19 mouse cellular contexts compared by ENCODE assay signal in genomic region chr7:98385168-98385567, GRCm38 (mm10). TPM values are rescaled to one million over a fixed set of nuclear protein-coding genes. Genes with fewer than 3 reads are reported as not detected.
A peak's percentile ranks its signal among the peaks of the same experiment; 100 is the strongest.
DNase-seq lines count a peak whose midpoint lies in the region; ATAC-seq lines count a peak whose summit lies in the region.
"Had no signal": no experiment of that assay in that cellular context is flagged by ENCODE, and none has a peak within 500 bp of the region (broad histone marks: within the 10 kb centered on the region; RNA-seq: fewer than 3 reads in every experiment).

No protein-coding gene starts in this region.

- no peaks in the 10 kb centered on the region for H3K27me3 ChIP-seq in intestine, embryonic 15.5 days (replicated peaks)
- H3K27me3 ChIP-seq: embryonic facial prominence, embryonic 12.5 days; liver, embryonic 13.5 days; midbrain, embryonic 12.5 days; neural tube, embryonic 13.5 days had no signal

- ATAC-seq in intestine, embryonic 15.5 days: peak; percentile 47
- ATAC-seq in megakaryocyte, adult 5-6 weeks (ENCODE audit: poor library complexity, severe bottlenecking): no peak
- ATAC-seq: forebrain, embryonic 14.5 days; hindbrain, embryonic 16.5 days had no signal

- H3K27ac ChIP-seq in intestine, embryonic 15.5 days: no peak overlapping the region
- H3K27ac ChIP-seq: embryonic facial prominence, embryonic 12.5 days; liver, embryonic 13.5 days; midbrain, embryonic 12.5 days; neural tube, embryonic 13.5 days had no signal

- no peak overlapping the region for H3K4me2 ChIP-seq in intestine, embryonic 15.5 days (replicated peaks)
- H3K4me2 ChIP-seq: embryonic facial prominence, embryonic 12.5 days; liver, embryonic 13.5 days; midbrain, embryonic 12.5 days; neural tube, embryonic 13.5 days had no signal

- WGBS in intestine, embryonic 15.5 days: 42% methylated on average over 1 of the region's 1 CpGs

- H3K9ac ChIP-seq in intestine, embryonic 15.5 days: no peak overlapping the region
- H3K9ac ChIP-seq: embryonic facial prominence, embryonic 12.5 days; liver, embryonic 13.5 days; midbrain, embryonic 12.5 days; neural tube, embryonic 13.5 days had no signal

- no peaks in the 10 kb centered on the region for H3K36me3 ChIP-seq in intestine, embryonic 15.5 days
- H3K36me3 ChIP-seq: embryonic facial prominence, embryonic 12.5 days; liver, embryonic 13.5 days; midbrain, embryonic 12.5 days; neural tube, embryonic 13.5 days had no signal

- no peak overlapping the region for H3K4me3 ChIP-seq in intestine, embryonic 15.5 days (replicated peaks)
- H3K4me3 ChIP-seq: embryonic facial prominence, embryonic 12.5 days; liver, embryonic 13.5 days; midbrain, embryonic 12.5 days; neural tube, embryonic 13.5 days had no signal

- no peaks in the 10 kb centered on the region for H3K9me3 ChIP-seq in intestine, embryonic 15.5 days
- H3K9me3 ChIP-seq: embryonic facial prominence, embryonic 12.5 days; liver, embryonic 13.5 days; midbrain, embryonic 12.5 days; neural tube, embryonic 13.5 days had no signal

- DNase-seq in urinary bladder, adult 2 months (ENCODE audit: low spot score): peak; percentile 54
- no peak for DNase-seq in urinary bladder, postnatal 10 days (ENCODE audit: low spot score)
- peak; percentile 44 for DNase-seq in lung, postnatal 10 days
- DNase-seq in layer of hippocampus, adult 9-10 months (ENCODE audit: low spot score): no peak
- DNase-seq in Muller cell, postnatal 12 days (ENCODE audit: inconsistent ontology term): no peak
- DNase-seq in gastrocnemius, postnatal 10 days: no peak
- DNase-seq: cerebellum, adult 18-20 months; gastrocnemius, postnatal 36 days; liver, embryonic 13.5 days had no signal

- peaks cover 4% of the 10 kb centered on the region; the same call in 1 of the 2 replicates for H3K4me1 ChIP-seq in intestine, embryonic 15.5 days (replicated peaks)

RNA-seq across cellular contexts. Expression of gene Tsku, which starts 24.0 kb away (rescaled TPM):
- polyA plus RNA-seq in urinary bladder, adult 2 months (2012; rRNA removed): 199 and 219 TPM in 2 replicates
- 8.2 and 8.8 TPM in 2 replicates for polyA plus RNA-seq in intestine, embryonic 15.5 days (2015; fragmentation: Nextera tagmentation; extraction: Ambion mirVana)
- 1 to 10 TPM; 4.6 to 8.9 TPM for total RNA-seq in gastrocnemius, postnatal 10 days (2021)
- total RNA-seq in megakaryocyte, adult 5-6 weeks (2015): not detected in 2 replicates
- total RNA-seq in megakaryocyte, adult 5-6 weeks (2017): 0.07 and 0.37 TPM in 2 replicates

RNA-seq across cellular contexts. Expression of gene Gucy2d, which starts 55.0 kb away (rescaled TPM):
- 0.10 and 0.17 TPM in 2 replicates for polyA plus RNA-seq in urinary bladder, adult 2 months (2012; rRNA removed)
- 0.68 and 1.2 TPM in 2 replicates for polyA plus RNA-seq in intestine, embryonic 15.5 days (2015; fragmentation: Nextera tagmentation; extraction: Ambion mirVana)
- total RNA-seq in gastrocnemius, postnatal 10 days (2021): not detected
- not detected in 2 replicates for total RNA-seq in megakaryocyte, adult 5-6 weeks (2015)
- not detected in 2 replicates for total RNA-seq in megakaryocyte, adult 5-6 weeks (2017)
- total RNA-seq: left cerebral cortex, adult 18-20 months had no signal
- polyA plus RNA-seq: heart, embryonic 16.5 days; liver, embryonic 13.5 days; midbrain, embryonic 12.5 days; neural tube, embryonic 13.5 days; thymus, postnatal 0 days had no signal

Comparison
In these comparisons a context has a peak if more than half of its experiments do, and no peak if none do; other contexts are left out.
1. DNase-seq: peak in urinary bladder, adult 2 months (single experiment) and lung, postnatal 10 days (single experiment); none in urinary bladder, postnatal 10 days (single experiment), layer of hippocampus, adult 9-10 months (single experiment), Muller cell, postnatal 12 days (single experiment) and gastrocnemius, postnatal 10 days (single experiment).
2. RNA of gene Tsku, which starts 24.0 kb away (total RNA-seq): 4.6 to 8.9 TPM in gastrocnemius, postnatal 10 days; 0.07 to 0.37 TPM in megakaryocyte, adult 5-6 weeks; every median in the first group is over 4 times any median in the second.